Mouse (Mus musculus): ENCODE measurements at regions not wholly inside any gene's neighbourhood (a gene's known extent, or its start where the extent isn't known, plus 50 kb on each side); places are given as distances from the start of the nearest gene placed in this dataset.
A peak's percentile ranks its signal among the peaks of the same experiment; 100 is the strongest.

- DNase-seq (ENCODE audit: low read depth, low spot score): no peak
Measured at GRCm38 (mm10) chr3:19747361-19747760, 118.9 kb upstream of the 1700064H15Rik start.

GRCm38 (mm10) chr3:19751946-19752345 lies 123.5 kb upstream of the 1700064H15Rik start:
- no peak for DNase-seq (ENCODE audit: low read depth, low spot score)

- no peak for DNase-seq (ENCODE audit: low read depth, low spot score)
Measured at GRCm38 (mm10) chr3:19754011-19754410, 125.5 kb upstream of the 1700064H15Rik start.

GRCm38 (mm10) chr3:19754636-19755035 lies 126.2 kb upstream of the 1700064H15Rik start:
- DNase-seq (ENCODE audit: low read depth, low spot score): no peak

GRCm38 (mm10) chr3:19755136-19755535 lies 126.7 kb upstream of the 1700064H15Rik start:
- DNase-seq (ENCODE audit: low read depth, low spot score): no peak

GRCm38 (mm10) chr3:19798543-19799106 lies 158.2 kb upstream of the Cp start:
- DNase-seq (ENCODE audit: low read depth, low spot score): no peak

- DNase-seq (ENCODE audit: low read depth, low spot score): no peak
Measured at GRCm38 (mm10) chr3:19810034-19810433, 146.8 kb upstream of the Cp start.

- no peak for DNase-seq (ENCODE audit: low read depth, low spot score)
Measured at GRCm38 (mm10) chr3:19824904-19825303, 131.9 kb upstream of the Cp start.

GRCm38 (mm10) chr3:19828518-19829246 lies 128.2 kb upstream of the Cp start:
- no peak for DNase-seq (ENCODE audit: low read depth, low spot score)

- DNase-seq (ENCODE audit: low read depth, low spot score): no peak
Measured at GRCm38 (mm10) chr3:19829752-19830151, 127.1 kb upstream of the Cp start.

- DNase-seq (ENCODE audit: low read depth, low spot score): no peak
Measured at GRCm38 (mm10) chr3:19848031-19848735, 108.7 kb upstream of the Cp start.

GRCm38 (mm10) chr3:19848736-19849269 lies 108.1 kb upstream of the Cp start:
- no peak for DNase-seq (ENCODE audit: low read depth, low spot score)

GRCm38 (mm10) chr3:19882623-19883022 lies 74.2 kb upstream of the Cp start:
- DNase-seq (ENCODE audit: low read depth, low spot score): no peak

- no peak for DNase-seq (ENCODE audit: low read depth, low spot score)
Measured at GRCm38 (mm10) chr3:19888405-19888804, 68.4 kb upstream of the Cp start.

GRCm38 (mm10) chr3:19894258-19894629 lies 62.6 kb upstream of the Cp start:
- DNase-seq (ENCODE audit: low read depth, low spot score): no peak

GRCm38 (mm10) chr3:19894630-19895578 lies 62.0 kb upstream of the Cp start:
- DNase-seq (ENCODE audit: low read depth, low spot score): peak; percentile 95

GRCm38 (mm10) chr3:19895755-19896154 lies 61.1 kb upstream of the Cp start:
- DNase-seq (ENCODE audit: low read depth, low spot score): no peak

GRCm38 (mm10) chr3:19897140-19897539 lies 59.7 kb upstream of the Cp start:
- no peak for DNase-seq (ENCODE audit: low read depth, low spot score)

- DNase-seq (ENCODE audit: low read depth, low spot score): no peak
Measured at GRCm38 (mm10) chr3:19902226-19902625, 54.6 kb upstream of the Cp start.

- DNase-seq (ENCODE audit: low read depth, low spot score): peak; percentile 54
Measured at GRCm38 (mm10) chr3:19904446-19905275, 52.2 kb upstream of the Cp start.

Measured in forelimb bud, embryonic 11.5 days (tissue).